Comparison of ENCODE assay signal across 8 mouse cellular contexts in genomic region chr3:80052879-80053278, GRCm38 (mm10).
DNase-seq lines count a peak whose midpoint lies in the region; ATAC-seq and TF ChIP-seq lines count a peak whose summit lies in the region.
"Had no signal": no experiment of that assay in that cellular context is flagged by ENCODE, and none has a peak within 500 bp of the region (broad histone marks: within the 10 kb centered on the region; RNA-seq: fewer than 3 reads in every experiment).

No protein-coding gene starts in this region.

- H3K36me3 ChIP-seq in C2C12 (ENCODE audit: control insufficient read depth, insufficient read depth) = no peaks in the 10 kb centered on the region
- H3K36me3 ChIP-seq in heart, adult 2 months (ENCODE audit: control insufficient read depth, insufficient read depth, low read length) = peaks cover 15% of the 10 kb centered on the region
- no peaks in the 10 kb centered on the region for H3K36me3 ChIP-seq in liver, adult 2 months (ENCODE audit: control insufficient read depth, insufficient read depth, low read length)
- H3K36me3 ChIP-seq in embryonic facial prominence, embryonic 10.5 days (replicated peaks) = no peaks in the 10 kb centered on the region
- H3K36me3 ChIP-seq: limb, embryonic 15.5 days had no signal

- H3K27ac ChIP-seq in heart, adult 2 months = peak overlapping the region; percentile 65
- no peak overlapping the region for H3K27ac ChIP-seq in liver, adult 2 months (replicated peaks; ENCODE audit: insufficient read depth, low read depth, low read length)
- no peak overlapping the region for H3K27ac ChIP-seq in embryonic facial prominence, embryonic 10.5 days (replicated peaks)
- H3K27ac ChIP-seq: limb, embryonic 15.5 days had no signal

- no peak for TF ChIP-seq POLR2A in heart, adult 2 months (IDR thresholded peaks at IDR 0.05; ENCODE audit: insufficient read depth, low read depth, low read length)
- TF ChIP-seq POLR2A in liver, adult 2 months (IDR thresholded peaks at IDR 0.05; ENCODE audit: extremely low read depth, insufficient read depth, low read length) = no peak

- no peaks in the 10 kb centered on the region for H3K27me3 ChIP-seq in C2C12 (ENCODE audit: control insufficient read depth, insufficient read depth, insufficient read length)
- H3K27me3 ChIP-seq in heart, adult 2 months (ENCODE audit: control insufficient read depth, insufficient read depth, low read length) = no peaks in the 10 kb centered on the region
- no peaks in the 10 kb centered on the region for H3K27me3 ChIP-seq in liver, adult 2 months (ENCODE audit: control insufficient read depth, insufficient read depth, low read length)
- H3K27me3 ChIP-seq in embryonic facial prominence, embryonic 10.5 days (replicated peaks; ENCODE audit: low read depth, poor library complexity, severe bottlenecking) = no peaks in the 10 kb centered on the region
- H3K27me3 ChIP-seq: limb, embryonic 15.5 days had no signal

- 10% methylated on average over 3 of the region's 3 CpGs for WGBS in heart, adult 2 months
- 58% methylated on average over 3 of the region's 3 CpGs for WGBS in liver, adult 2 months
- WGBS in embryonic facial prominence, embryonic 10.5 days = 46% methylated on average over 3 of the region's 3 CpGs

- no peak for ATAC-seq in erythroid progenitor cell, adult 5-6 weeks (replicated peaks; ENCODE audit: low FRiP score, poor library complexity, severe bottlenecking)

- DNase-seq in MEL-GATA-1-ER (ENCODE audit: extremely low read depth, low read depth) = peak; percentile 28
- DNase-seq in heart, adult 2 months = peak; percentile 47 to 70
- DNase-seq in liver, adult 2 months (ENCODE audit: extremely low read depth, low read depth, low spot score) = peak; percentile 12
- no peak for DNase-seq in cerebellum, adult 11-12 months
- no peak for DNase-seq in embryonic facial prominence, embryonic 10.5 days (ENCODE audit: low spot score)

- no peak overlapping the region for H3K9ac ChIP-seq in heart, adult 2 months (ENCODE audit: low read depth, low read length)
- no peak overlapping the region for H3K9ac ChIP-seq in liver, adult 2 months (ENCODE audit: low read depth, low read length)
- H3K9ac ChIP-seq: limb, embryonic 15.5 days had no signal

- TF ChIP-seq CTCF in C2C12 (IDR thresholded peaks at IDR 0.05; ENCODE audit: control insufficient read depth, insufficient read depth, insufficient read length) = no peak
- no peak for TF ChIP-seq CTCF in heart, adult 2 months (IDR thresholded peaks at IDR 0.05)
- TF ChIP-seq CTCF in liver, adult 2 months (IDR thresholded peaks at IDR 0.05; ENCODE audit: low read depth, low read length) = no peak

- H3K4me3 ChIP-seq in C2C12 (ENCODE audit: insufficient read depth, poor library complexity, severe bottlenecking) = no peak overlapping the region
- H3K4me3 ChIP-seq in heart, adult 2 months = no peak overlapping the region
- no peak overlapping the region for H3K4me3 ChIP-seq in liver, adult 2 months (ENCODE audit: insufficient read depth, low read depth, low read length)
- no peak overlapping the region for H3K4me3 ChIP-seq in embryonic facial prominence, embryonic 10.5 days
- H3K4me3 ChIP-seq: limb, embryonic 15.5 days had no signal

- intact Hi-C loops in heart, adult 2 months (cut with DNase I) = loop anchor here (5.0 kb wide), 1 partner anchor 106 kb away; no protein-coding TSS in a partner anchor

- H3K4me1 ChIP-seq in heart, adult 2 months (ENCODE audit: control insufficient read depth, insufficient read depth, low read length) = peaks cover 12% of the 10 kb centered on the region
- peaks cover 5% of the 10 kb centered on the region; the same call in 1 of the 2 replicates for H3K4me1 ChIP-seq in liver, adult 2 months (ENCODE audit: control insufficient read depth, insufficient read depth, low read length)
- H3K4me1 ChIP-seq in embryonic facial prominence, embryonic 10.5 days = no peaks in the 10 kb centered on the region
- H3K4me1 ChIP-seq: limb, embryonic 15.5 days had no signal

- H3K9me3 ChIP-seq in embryonic facial prominence, embryonic 10.5 days = no peaks in the 10 kb centered on the region
- H3K9me3 ChIP-seq: limb, embryonic 15.5 days had no signal

- no peaks in the 10 kb centered on the region for H3K79me2 ChIP-seq in C2C12 (ENCODE audit: control insufficient read depth, insufficient read depth)
- H3K79me2 ChIP-seq in heart, adult 2 months (replicated peaks; ENCODE audit: control insufficient read depth, insufficient read depth, low read length) = no peaks in the 10 kb centered on the region
- no peaks in the 10 kb centered on the region for H3K79me2 ChIP-seq in liver, adult 2 months (ENCODE audit: control insufficient read depth, insufficient read depth, low read length)

- 0 out of 2 replicates have a peak, but pooled peaks have one; percentile 42 for TF ChIP-seq EP300 in heart, adult 2 months (IDR thresholded peaks at IDR 0.05; ENCODE audit: insufficient read depth, low read depth, low read length)

- no peaks in the 10 kb centered on the region for H3K79me3 ChIP-seq in C2C12 (ENCODE audit: low read depth)

- no peak overlapping the region for H3ac ChIP-seq in C2C12 (ENCODE audit: control insufficient read depth, insufficient read length, low read depth)

TF ChIP-seq in C2C12, 6 proteins besides CTCF, POLR2A, EP300 and RAD21:
- no peak for TF ChIP-seq CEBPB (IDR thresholded peaks at IDR 0.05; ENCODE audit: low read depth)
- TF ChIP-seq USF1 (IDR thresholded peaks at IDR 0.05; ENCODE audit: low read depth) = no peak
- no peak for TF ChIP-seq MYOG (IDR thresholded peaks at IDR 0.05; ENCODE audit: control insufficient read depth, extremely low read depth, insufficient read length)
- peak; percentile 46 for TF ChIP-seq FOSL1 (IDR thresholded peaks at IDR 0.05; ENCODE audit: insufficient read depth, low read length, poor library complexity, severe bottlenecking)
- peak; percentile 61 for TF ChIP-seq MYOD1 (IDR thresholded peaks at IDR 0.05; ENCODE audit: control insufficient read depth, insufficient read length, low read depth)
- peak; percentile 54 for TF ChIP-seq MAX (IDR thresholded peaks at IDR 0.05)

Comparison
In these comparisons a context has a peak if more than half of its experiments do, and no peak if none do; other contexts are left out.
1. DNase-seq: peak in MEL-GATA-1-ER (single experiment), heart, adult 2 months (2 of 2) and liver, adult 2 months (single experiment); none in cerebellum, adult 11-12 months (single experiment) and embryonic facial prominence, embryonic 10.5 days (single experiment).